Mouse (Mus musculus) stomach, postnatal 0 days (tissue): ENCODE measurements at regions not wholly inside any gene's neighbourhood (a gene's known extent, or its start where the extent isn't known, plus 50 kb on each side); places are given as distances from the start of the nearest gene placed in this dataset.

Experiments used
- CTCF ChIP-seq: IDR thresholded peaks from 2 replicates; pipeline ENCODE4 v1.5.1; 2016; ENCODE audit warnings: antibody characterized with exemption, low read depth, mild to moderate bottlenecking, moderate library complexity
- EP300 ChIP-seq: optimal IDR thresholded peaks from 2 replicates; pipeline ENCODE3; 2016; ENCODE audit warnings: antibody characterized with exemption

DNA sequence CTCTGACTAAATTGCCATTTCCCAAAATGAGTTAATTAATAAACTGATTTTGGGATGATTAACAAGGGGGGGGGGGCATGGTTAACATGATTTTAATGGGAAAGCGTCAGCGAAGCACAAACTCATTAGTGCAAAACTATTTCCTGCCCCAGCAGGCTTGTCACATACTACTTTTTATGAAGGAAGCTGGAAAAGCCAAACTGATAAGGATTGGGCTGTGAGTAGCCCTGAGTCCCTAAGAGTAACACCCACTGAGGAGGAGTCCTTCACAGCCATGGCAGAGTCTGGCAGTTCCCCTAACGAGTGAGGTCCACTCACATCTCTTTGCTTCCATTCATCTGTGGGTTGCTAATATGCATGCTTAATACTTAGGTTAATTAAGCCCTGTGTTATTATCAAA lies 173.9 kb upstream of the Tenm4 start:
- TF ChIP-seq CTCF (no peak), EP300 (no peak)
